Mouse (Mus musculus) ES-Bruce4 (cell line): ENCODE data around the gene Tmem121. TPM values are rescaled to one million over a fixed set of nuclear protein-coding genes. Genes with fewer than 3 reads are reported as not detected.
A peak's percentile ranks its signal among the peaks of the same experiment; 100 is the strongest.

Experiments
- H3K27ac ChIP-seq: 2 replicates; pipeline ENCODE4 v1.5.1; 2012; ENCODE audit warnings: low read length, inconsistent platforms; ENCODE audit not compliant: insufficient read depth
- H3K27me3 ChIP-seq: 2 replicates; pipeline ENCODE4 v1.6.1; 2012; ENCODE audit warnings: mild to moderate bottlenecking, low read length, inconsistent platforms; ENCODE audit not compliant: control insufficient read depth, poor library complexity, insufficient read depth, severe bottlenecking
- H3K36me3 ChIP-seq: 2 replicates; pipeline ENCODE4 v1.6.1; 2012; ENCODE audit warnings: inconsistent platforms, mild to moderate bottlenecking, low read length, moderate library complexity; ENCODE audit not compliant: control insufficient read depth, poor library complexity, insufficient read depth, severe bottlenecking
- H3K4me1 ChIP-seq: one replicate; pipeline ENCODE4 v1.8.1; 2011; ENCODE audit warnings: low read length; ENCODE audit not compliant: control insufficient read depth, insufficient read depth
- H3K4me3 ChIP-seq: 2 replicates; pipeline ENCODE4 v1.5.1; 2011; ENCODE audit warnings: low read depth, mild to moderate bottlenecking, low read length
- H3K9ac ChIP-seq: 2 replicates; pipeline ENCODE4 v1.6.1; 2012; ENCODE audit warnings: low read depth, mild to moderate bottlenecking, inconsistent platforms; ENCODE audit not compliant: poor library complexity, severe bottlenecking
- H3K9me3 ChIP-seq: replicated peaks from 2 replicates; pipeline ENCODE4 v1.6.1; 2012; ENCODE audit warnings: mild to moderate bottlenecking, low read length, inconsistent platforms; ENCODE audit not compliant: control insufficient read depth, poor library complexity, insufficient read depth, severe bottlenecking
- CTCF ChIP-seq: IDR thresholded peaks from one replicate; pipeline ENCODE4 v1.8.1; 2011; ENCODE audit warnings: low read depth, low read length
- EP300 ChIP-seq: IDR thresholded peaks from 2 replicates; pipeline ENCODE4 v1.6.1; 2011; ENCODE audit warnings: low read depth, low read length; ENCODE audit not compliant: insufficient read depth
- POLR2A ChIP-seq: IDR thresholded peaks from one replicate; pipeline ENCODE4 v1.8.1; 2011; ENCODE audit warnings: low read length; ENCODE audit not compliant: insufficient read depth
- polyA plus RNA-seq: library from polyadenylated mRNA; stranded (reverse); fragments of >200 nt; gene quantifications from 2 replicates; pipeline ENCODE4 v1.2.4, GENCODE M21; 2011; ENCODE audit warnings: low read depth; ENCODE audit not compliant: missing spikeins, insufficient read depth, insufficient read length

The Tmem121 gene
- 4.8 and 5.2 TPM in 2 replicates for polyA plus RNA-seq

GRCm38 (mm10) chr12:113185442-113186291 lies at the start of gene Tmem121:
Tmem121 (plus strand) TSS chr12:113185930.
- peak within 1 kb of the TSS; percentile 62 for H3K9ac ChIP-seq

GRCm38 (mm10) chr12:113136492-113137020 lies 49.2 kb upstream of the Tmem121 start:
- Histone ChIP-seq H3K9ac (no peak overlapping the region), H3K27ac (no peak overlapping the region), H3K9me3 (no peaks in the 10 kb centered on the region), H3K4me1 (no peaks in the 10 kb centered on the region), H3K4me3 (no peak overlapping the region), H3K36me3 (peaks cover 18% of the 10 kb centered on the region), H3K27me3 (no peaks in the 10 kb centered on the region)
- TF ChIP-seq POLR2A = no peak
- TF ChIP-seq EP300 = no peak
- TF ChIP-seq CTCF = no peak

More at GRCm38 (mm10) chr12:113185442-113186291, at the start of gene Tmem121:
- Histone ChIP-seq H3K9me3 (no peaks in the 10 kb centered on the region), H3K36me3 (no peaks in the 10 kb centered on the region), H3K4me1 (peaks cover 5% of the 10 kb centered on the region), H3K27ac (no peak within 1 kb of the TSS), H3K4me3 (peak within 1 kb of the TSS; percentile 73), H3K27me3 (no peaks in the 10 kb centered on the region)
- TF ChIP-seq CTCF = no peak
- TF ChIP-seq EP300 = no peak
- TF ChIP-seq POLR2A = no peak

GRCm38 (mm10) chr12:113137260-113138213 lies 48.2 kb upstream of the Tmem121 start:
- Histone ChIP-seq H3K4me3 (no peak overlapping the region), H3K27ac (no peak overlapping the region), H3K4me1 (peaks cover 4% of the 10 kb centered on the region), H3K9me3 (no peaks in the 10 kb centered on the region), H3K9ac (no peak overlapping the region), H3K27me3 (no peaks in the 10 kb centered on the region), H3K36me3 (peaks cover 10% of the 10 kb centered on the region; the same call in 1 of the 2 replicates)
- no peak for TF ChIP-seq EP300

GRCm38 (mm10) chr12:113138291-113138690 lies 47.4 kb upstream of the Tmem121 start:
- Histone ChIP-seq H3K9me3 (no peaks in the 10 kb centered on the region), H3K27me3 (no peaks in the 10 kb centered on the region), H3K9ac (no peak overlapping the region), H3K27ac (no peak overlapping the region), H3K36me3 (peaks cover 10% of the 10 kb centered on the region; the same call in 1 of the 2 replicates), H3K4me3 (no peak overlapping the region), H3K4me1 (peaks cover 4% of the 10 kb centered on the region)
- TF ChIP-seq CTCF (no peak), POLR2A (no peak), EP300 (no peak)

- Histone ChIP-seq H3K27ac (no peak overlapping the region; the same call in 1 of the 2 replicates), H3K4me3 (no peak overlapping the region), H3K27me3 (no peaks in the 10 kb centered on the region), H3K9ac (no peak overlapping the region), H3K9me3 (no peaks in the 10 kb centered on the region), H3K36me3 (peaks cover 10% of the 10 kb centered on the region; the same call in 1 of the 2 replicates), H3K4me1 (peaks cover 7% of the 10 kb centered on the region)
- no peak for TF ChIP-seq CTCF
- TF ChIP-seq POLR2A = no peak
- TF ChIP-seq EP300 = no peak
Observed at GRCm38 (mm10) chr12:113138901-113139864, 46.5 kb upstream of the Tmem121 start.
